Mouse (Mus musculus): ENCODE results near the gene Klhl25. TPM values are rescaled to one million over a fixed set of nuclear protein-coding genes. Genes with fewer than 3 reads are reported as not detected.

Klhl25 gene
- polyA plus RNA-seq, 2 experiments, result 7.9 to 8.9 TPM

- H3K9ac ChIP-seq (replicated peaks), result no peak overlapping the region
- ATAC-seq (ENCODE audit: insufficient read depth) (peak; percentile 74; the same call in 1 of the 2 replicates), DNase-seq (ENCODE audit: low read depth in 3 of 3, low spot score in 3 of 3) (peak; percentile 46 to 57 (median 47))
- H3K27ac ChIP-seq, result no peak overlapping the region
- 9% methylated on average over 8 of the region's 8 CpGs for WGBS (ENCODE audit: insufficient replicate concordance)
- H3K4me2 ChIP-seq (ENCODE audit: low read depth), result no peak overlapping the region
- no peaks in the 10 kb centered on the region for H3K9me3 ChIP-seq (ENCODE audit: control insufficient read depth, low read length)
- no peaks in the 10 kb centered on the region for H3K27me3 ChIP-seq (ENCODE audit: control insufficient read depth, insufficient read depth, low read length)
- no peak overlapping the region for H3K4me3 ChIP-seq (ENCODE audit: insufficient read depth in 1 of 2, low read depth in 2 of 2, low read length in 2 of 2)
- 0 out of 4 replicates have a peak, but pooled peaks cover 0 to 2% of the 10 kb centered on the region in 2 experiments for H3K4me1 ChIP-seq (replicated peaks; ENCODE audit: control insufficient read depth in 2 of 2, insufficient read depth in 2 of 2, low read length in 1 of 2)
- no peaks in the 10 kb centered on the region for H3K36me3 ChIP-seq (replicated peaks; ENCODE audit: control insufficient read depth, insufficient read depth, low read depth)
- TF ChIP-seq EP300 (IDR thresholded peaks at IDR 0.05; ENCODE audit: low read depth) (no peak), CTCF (IDR thresholded peaks at IDR 0.05; ENCODE audit: low read depth) (peak; percentile 100)
Measured at GRCm38 (mm10) chr7:75880650-75881049, 32.5 kb downstream of the Klhl25 start.

- H3K4me3 ChIP-seq (ENCODE audit: insufficient read depth in 1 of 2, low read depth in 2 of 2, low read length in 2 of 2), result no peak overlapping the region
- no peak overlapping the region for H3K4me2 ChIP-seq (ENCODE audit: low read depth)
- H3K27me3 ChIP-seq (ENCODE audit: control insufficient read depth, insufficient read depth, low read length), result no peaks in the 10 kb centered on the region
- ATAC-seq (ENCODE audit: insufficient read depth) (no peak), DNase-seq (ENCODE audit: low read depth in 3 of 3, low spot score in 3 of 3) (no peak)
- H3K27ac ChIP-seq, result no peak overlapping the region
- TF ChIP-seq EP300 (IDR thresholded peaks at IDR 0.05; ENCODE audit: low read depth) (no peak), CTCF (IDR thresholded peaks at IDR 0.05; ENCODE audit: low read depth) (no peak)
- H3K4me1 ChIP-seq (replicated peaks; ENCODE audit: control insufficient read depth in 2 of 2, insufficient read depth in 2 of 2, low read length in 1 of 2), result 0 out of 4 replicates have a peak, but pooled peaks cover 0 to 2% of the 10 kb centered on the region in 2 experiments
- H3K36me3 ChIP-seq (replicated peaks; ENCODE audit: control insufficient read depth, insufficient read depth, low read depth), result no peaks in the 10 kb centered on the region
- WGBS (ENCODE audit: insufficient replicate concordance), result 30% methylated on average over 6 of the region's 6 CpGs
- no peak overlapping the region for H3K9ac ChIP-seq (replicated peaks)
- no peaks in the 10 kb centered on the region for H3K9me3 ChIP-seq (ENCODE audit: control insufficient read depth, low read length)
Measured at GRCm38 (mm10) chr7:75881376-75881775, 33.3 kb downstream of the Klhl25 start.

GRCm38 (mm10) chr7:75881791-75882190, 33.7 kb downstream of the Klhl25 start:
- H3K4me2 ChIP-seq (ENCODE audit: low read depth), result no peak overlapping the region
- TF ChIP-seq CTCF (IDR thresholded peaks at IDR 0.05; ENCODE audit: low read depth), result no peak
- no peak for TF ChIP-seq EP300 (IDR thresholded peaks at IDR 0.05; ENCODE audit: low read depth)
- WGBS (ENCODE audit: insufficient replicate concordance), result 47% methylated on average over 3 of the region's 3 CpGs
- H3K9me3 ChIP-seq (ENCODE audit: control insufficient read depth, low read length), result no peaks in the 10 kb centered on the region
- H3K27me3 ChIP-seq (ENCODE audit: control insufficient read depth, insufficient read depth, low read length), result no peaks in the 10 kb centered on the region
- H3K4me3 ChIP-seq (ENCODE audit: insufficient read depth in 1 of 2, low read depth in 2 of 2, low read length in 2 of 2), result no peak overlapping the region
- H3K36me3 ChIP-seq (replicated peaks; ENCODE audit: control insufficient read depth, insufficient read depth, low read depth), result no peaks in the 10 kb centered on the region
- H3K9ac ChIP-seq (replicated peaks), result no peak overlapping the region
- H3K27ac ChIP-seq, result no peak overlapping the region
- ATAC-seq (ENCODE audit: insufficient read depth) (no peak), DNase-seq (ENCODE audit: low read depth in 3 of 3, low spot score in 3 of 3) (no peak)
- 0 out of 4 replicates have a peak, but pooled peaks cover 0 to 2% of the 10 kb centered on the region in 2 experiments for H3K4me1 ChIP-seq (replicated peaks; ENCODE audit: control insufficient read depth in 2 of 2, insufficient read depth in 2 of 2, low read length in 1 of 2)

- H3K4me1 ChIP-seq (replicated peaks; ENCODE audit: control insufficient read depth in 2 of 2, insufficient read depth in 2 of 2, low read length in 1 of 2), result no peaks in the 10 kb centered on the region; a peak in 1 of 4 replicates
- H3K9ac ChIP-seq (replicated peaks), result no peak overlapping the region
- no peak overlapping the region for H3K27ac ChIP-seq
- no peak overlapping the region for H3K4me2 ChIP-seq (ENCODE audit: low read depth)
- H3K9me3 ChIP-seq (ENCODE audit: control insufficient read depth, low read length), result no peaks in the 10 kb centered on the region
- DNase-seq (ENCODE audit: low read depth in 3 of 3, low spot score in 3 of 3) (no peak), ATAC-seq (ENCODE audit: insufficient read depth) (no peak)
- H3K4me3 ChIP-seq (ENCODE audit: insufficient read depth in 1 of 2, low read depth in 2 of 2, low read length in 2 of 2), result no peak overlapping the region
- no peaks in the 10 kb centered on the region for H3K27me3 ChIP-seq (ENCODE audit: control insufficient read depth, insufficient read depth, low read length)
- TF ChIP-seq EP300 (IDR thresholded peaks at IDR 0.05; ENCODE audit: low read depth) (no peak), CTCF (IDR thresholded peaks at IDR 0.05; ENCODE audit: low read depth) (no peak)
- no peaks in the 10 kb centered on the region for H3K36me3 ChIP-seq (replicated peaks; ENCODE audit: control insufficient read depth, insufficient read depth, low read depth)
- 63% methylated on average over 4 of the region's 4 CpGs for WGBS (ENCODE audit: insufficient replicate concordance)
Measured at GRCm38 (mm10) chr7:75891466-75891865, 43.4 kb downstream of the Klhl25 start.

GRCm38 (mm10) chr7:75892737-75893136, 44.6 kb downstream of the Klhl25 start:
- no peak for ATAC-seq (ENCODE audit: insufficient read depth)

More at GRCm38 (mm10) chr7:75892737-75893136, 44.6 kb downstream of the Klhl25 start:
- no peak for DNase-seq (ENCODE audit: low read depth in 3 of 3, low spot score in 3 of 3)
- H3K4me3 ChIP-seq (ENCODE audit: insufficient read depth in 1 of 2, low read depth in 2 of 2, low read length in 2 of 2), result no peak overlapping the region
- 6% methylated on average over 3 of the region's 3 CpGs for WGBS (ENCODE audit: insufficient replicate concordance)
- H3K27me3 ChIP-seq (ENCODE audit: control insufficient read depth, insufficient read depth, low read length), result no peaks in the 10 kb centered on the region
- H3K4me2 ChIP-seq (ENCODE audit: low read depth), result no peak overlapping the region
- H3K9me3 ChIP-seq (ENCODE audit: control insufficient read depth, low read length), result no peaks in the 10 kb centered on the region
- H3K27ac ChIP-seq, result no peak overlapping the region
- no peaks in the 10 kb centered on the region for H3K36me3 ChIP-seq (replicated peaks; ENCODE audit: control insufficient read depth, insufficient read depth, low read depth)
- no peak for TF ChIP-seq CTCF (IDR thresholded peaks at IDR 0.05; ENCODE audit: low read depth)
- no peak for TF ChIP-seq EP300 (IDR thresholded peaks at IDR 0.05; ENCODE audit: low read depth)
- no peak overlapping the region for H3K9ac ChIP-seq (replicated peaks)
- H3K4me1 ChIP-seq (replicated peaks; ENCODE audit: control insufficient read depth in 2 of 2, insufficient read depth in 2 of 2, low read length in 1 of 2), result no peaks in the 10 kb centered on the region; a peak in 1 of 4 replicates
